Mouse (Mus musculus) CH12.LX (cell line): ENCODE measurements around the gene Egfl8. TPM values are rescaled to one million over a fixed set of nuclear protein-coding genes. Genes with fewer than 3 reads are reported as not detected.

Experiments used
- DNase-seq: peaks from one replicate; pipeline ENCODE4 v3.0.0-alpha.2; 2013; ENCODE audit errors: extremely low read depth
- H3K27ac ChIP-seq: 2 replicates; pipeline ENCODE4 v1.5.1; 2012; ENCODE audit warnings: low read depth, mild to moderate bottlenecking, control low read depth, moderate library complexity; ENCODE audit not compliant: insufficient read depth
- H3K27me3 ChIP-seq: replicated peaks from 2 replicates; pipeline ENCODE3; 2012; ENCODE audit warnings: inconsistent platforms
- H3K36me3 ChIP-seq, 2 experiments: replicated peaks in 1 of 2; 2 replicates each; pipeline versions ENCODE3 to v1.6.1; 2012; ENCODE audit warnings: inconsistent platforms in 1 of 2, low read length in 1 of 2, mild to moderate bottlenecking in 1 of 2, mixed read lengths in 1 of 2, moderate library complexity in 1 of 2; ENCODE audit not compliant: control insufficient read depth in 1 of 2, insufficient read depth in 1 of 2
- H3K4me1 ChIP-seq, 2 experiments: 2 replicates each; pipeline ENCODE4 v1.6.1; 2012; ENCODE audit warnings: inconsistent platforms in 1 of 2, moderate library complexity in 1 of 2; ENCODE audit not compliant: insufficient read depth in 2 of 2, control insufficient read depth in 1 of 2
- H3K4me2 ChIP-seq: 2 replicates; pipeline ENCODE4 v1.6.1; 2012; ENCODE audit warnings: low read depth, mild to moderate bottlenecking, control low read depth; ENCODE audit not compliant: poor library complexity, insufficient read depth, severe bottlenecking
- H3K4me3 ChIP-seq, 3 experiments: fragments of 150-350 bp in 1 of 3; sonication (generic) in 1 of 3; replicated peaks in 1 of 3; 2 replicates each; pipeline versions ENCODE3 to v1.5.1; 2011 to 2012; ENCODE audit warnings: low read depth in 2 of 3, low read length in 2 of 3, mild to moderate bottlenecking in 2 of 3, moderate library complexity in 2 of 3, control low read depth in 1 of 3, improper control_type of control experiment in 1 of 3, inconsistent platforms in 1 of 3, mixed read lengths in 1 of 3; ENCODE audit not compliant: poor library complexity in 1 of 3
- H3K79me2 ChIP-seq: replicated peaks from 2 replicates; pipeline ENCODE4 v1.6.1; 2012; ENCODE audit warnings: mild to moderate bottlenecking, moderate library complexity; ENCODE audit not compliant: control insufficient read depth, poor library complexity, insufficient read depth, severe bottlenecking; ENCODE audit errors: extremely low read depth
- H3K9ac ChIP-seq: 2 replicates; pipeline ENCODE4 v1.6.1; 2012; ENCODE audit warnings: low read depth, mild to moderate bottlenecking, control low read depth, moderate library complexity; ENCODE audit not compliant: insufficient read depth
- H3K9me3 ChIP-seq: replicated peaks from 2 replicates; pipeline ENCODE3; 2012; ENCODE audit warnings: low read length, inconsistent platforms, mixed read lengths
- CHD2 ChIP-seq: IDR thresholded peaks from 2 replicates; pipeline ENCODE4 v1.6.1; 2011; ENCODE audit warnings: low read length, improper control_type of control experiment
- CTCF ChIP-seq, 2 experiments: IDR thresholded peaks in 1 of 2; conservative IDR thresholded peaks in 1 of 2; 2 replicates each; pipeline ENCODE4 v1.5.1; 2011 to 2012; ENCODE audit warnings: low read depth in 2 of 2, low read length in 2 of 2, improper control_type of control experiment in 1 of 2, inconsistent platforms in 1 of 2, mild to moderate bottlenecking in 1 of 2, moderate library complexity in 1 of 2
- E2F4 ChIP-seq: IDR thresholded peaks from 2 replicates; pipeline ENCODE4 v1.6.1; 2011; ENCODE audit warnings: low read depth, low read length, improper control_type of control experiment; ENCODE audit not compliant: insufficient replicate concordance
- EP300 ChIP-seq: IDR thresholded peaks from 2 replicates; pipeline ENCODE4 v1.6.1; 2011; ENCODE audit warnings: low read length, improper control_type of control experiment
- ETS1 ChIP-seq: conservative IDR thresholded peaks from 2 replicates; pipeline ENCODE4 v1.6.1; 2012; ENCODE audit warnings: low read depth, mild to moderate bottlenecking, inconsistent platforms, low read length, improper control_type of control experiment, moderate library complexity
- GABPA ChIP-seq: IDR thresholded peaks from 2 replicates; pipeline ENCODE4 v1.6.1; 2012; ENCODE audit warnings: low read depth, low read length, improper control_type of control experiment, inconsistent platforms; ENCODE audit not compliant: insufficient replicate concordance
- IRF4 ChIP-seq: IDR thresholded peaks from 2 replicates; pipeline ENCODE4 v1.6.1; 2014; ENCODE audit warnings: low read depth, mild to moderate bottlenecking, inconsistent platforms, low read length, improper control_type of control experiment
- KAT2A ChIP-seq: IDR thresholded peaks from 2 replicates; pipeline ENCODE4 v1.6.1; 2012; ENCODE audit warnings: low read length, improper control_type of control experiment, inconsistent platforms; ENCODE audit not compliant: insufficient replicate concordance
- MAFK ChIP-seq: IDR thresholded peaks from 2 replicates; pipeline ENCODE4 v1.6.1; 2011; ENCODE audit warnings: low read length, improper control_type of control experiment; ENCODE audit not compliant: insufficient replicate concordance
- MAZ ChIP-seq: IDR thresholded peaks from 2 replicates; pipeline ENCODE4 v1.6.1; 2012; ENCODE audit warnings: low read depth, mild to moderate bottlenecking, inconsistent platforms, low read length, improper control_type of control experiment, moderate library complexity
- MEF2A ChIP-seq: IDR thresholded peaks from 2 replicates; pipeline ENCODE4 v1.6.1; 2014; ENCODE audit warnings: low read depth, mild to moderate bottlenecking, inconsistent platforms, low read length, improper control_type of control experiment, borderline replicate concordance
- NELFE ChIP-seq: IDR thresholded peaks from 2 replicates; pipeline ENCODE4 v1.6.1; 2011; ENCODE audit warnings: low read depth, low read length, improper control_type of control experiment
- RAD21 ChIP-seq: IDR thresholded peaks from 2 replicates; pipeline ENCODE4 v1.6.1; 2011; ENCODE audit warnings: low read depth, mild to moderate bottlenecking, low read length, improper control_type of control experiment, moderate library complexity
- SIN3A ChIP-seq: IDR thresholded peaks from 2 replicates; pipeline ENCODE4 v1.6.1; 2012; ENCODE audit warnings: low read length, improper control_type of control experiment, inconsistent platforms
- TBP ChIP-seq: conservative IDR thresholded peaks from 2 replicates; pipeline ENCODE4 v1.6.1; 2011; ENCODE audit warnings: low read depth, low read length, improper control_type of control experiment
- TCF12 ChIP-seq: IDR thresholded peaks from 2 replicates; pipeline ENCODE4 v1.6.1; 2014; ENCODE audit warnings: low read depth, mild to moderate bottlenecking, inconsistent platforms, low read length, improper control_type of control experiment
- USF2 ChIP-seq: conservative IDR thresholded peaks from 2 replicates; pipeline ENCODE4 v1.6.1; 2011; ENCODE audit warnings: low read depth, low read length, improper control_type of control experiment
- ZKSCAN1 ChIP-seq: IDR thresholded peaks from 2 replicates; pipeline ENCODE4 v1.6.1; 2012; ENCODE audit warnings: low read depth, inconsistent platforms, low read length, improper control_type of control experiment, borderline replicate concordance
- ZMIZ1 ChIP-seq: IDR thresholded peaks from 2 replicates; pipeline ENCODE4 v1.6.1; 2012; ENCODE audit warnings: low read depth, mild to moderate bottlenecking, inconsistent platforms, low read length, improper control_type of control experiment
- ZNF384 ChIP-seq: IDR thresholded peaks from 2 replicates; pipeline ENCODE4 v1.6.1; 2012; ENCODE audit warnings: low read depth, low read length, improper control_type of control experiment, inconsistent platforms
- dilution Hi-C: fragments of 300-500 bp; cut with MboI; formaldehyde crosslinking; loops from 2 replicates; pipeline ENCODE4 v1.14.3; 2020; ENCODE audit warnings: low sequenced_read_pairs; ENCODE audit not compliant: extremely low pct_unique_long_range_greater_than_20kb, extremely low pct_ligation_motif_present
- in situ Hi-C: fragments of 300-500 bp; cut with MboI; formaldehyde crosslinking; loops from 3 replicates; pipeline ENCODE4 v1.14.3; 2019; ENCODE audit warnings: low sequenced_read_pairs, low pct_ligation_motif_present, low pct_unique_long_range_greater_than_20kb, mixed read lengths
- polyA plus RNA-seq: library from polyadenylated mRNA; unstranded; fragments of >175 nt; gene quantifications from 2 replicates; pipeline ENCODE4 v1.2.1, GENCODE M21; 2012; ENCODE audit warnings: low read depth; ENCODE audit not compliant: insufficient read length
- total RNA-seq, 2 experiments: library from RNA; depleted of rRNA; stranded (reverse); fragments of 300-350 nt in 1 of 2; fragments of >200 nt in 1 of 2; gene quantifications; 2 replicates each; pipeline ENCODE4 v1.2.3; 2012 to 2014

Egfl8 gene
- total and polyA plus RNA-seq, 3 experiments = not detected

DNA sequence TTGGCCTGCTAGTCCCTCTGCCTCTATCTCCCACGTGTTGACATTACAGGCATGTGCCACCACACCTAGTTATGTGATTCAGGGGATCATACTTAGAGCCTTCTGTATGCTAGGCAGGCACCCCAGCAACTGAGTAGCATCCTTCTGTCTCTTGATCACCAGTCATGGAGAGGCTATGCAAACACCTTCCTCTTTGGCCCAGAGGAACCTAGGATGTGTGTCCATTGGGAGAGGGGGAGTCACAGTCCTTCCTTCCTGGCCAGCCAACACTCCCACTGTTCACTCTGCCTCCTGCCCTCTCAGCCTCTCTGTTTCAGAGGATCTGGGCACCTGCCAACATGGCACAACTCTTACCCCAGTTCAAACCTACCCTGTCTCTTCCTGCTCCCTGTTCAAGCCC is 47.8 kb upstream of the Egfl8 start:
- Histone ChIP-seq H3K27ac (no peak overlapping the region), H3K4me1 (no peaks in the 10 kb centered on the region; a peak in 1 of 4 replicates), H3K4me3 (no peak overlapping the region), H3K36me3 (peaks cover 0 to 2% of the 10 kb centered on the region in 2 experiments), H3K4me2 (no peak overlapping the region), H3K27me3 (peaks cover 82% of the 10 kb centered on the region), H3K9me3 (peaks cover 7% of the 10 kb centered on the region), H3K79me2 (no peaks in the 10 kb centered on the region), H3K9ac (no peak overlapping the region)
- TF ChIP-seq ZKSCAN1 = no peak
- no peak for TF ChIP-seq EP300
- no peak for TF ChIP-seq ZNF384
- no peak for TF ChIP-seq CTCF (conservative IDR thresholded peaks at IDR 0.05 in 1 of 2, IDR thresholded peaks at IDR 0.05 in 1 of 2; ENCODE audit: low read depth in 2 of 2, low read length in 2 of 2)
- TF ChIP-seq MEF2A = no peak
- no peak for TF ChIP-seq RAD21
- no peak for TF ChIP-seq MAFK
- TF ChIP-seq TBP = no peak
- TF ChIP-seq NELFE = no peak
- no peak for TF ChIP-seq SIN3A
- TF ChIP-seq GABPA = no peak
- no peak for TF ChIP-seq MAZ
- TF ChIP-seq E2F4 = no peak
- TF ChIP-seq IRF4 = no peak
- no peak for TF ChIP-seq KAT2A
- TF ChIP-seq CHD2 = no peak
- TF ChIP-seq ZMIZ1 = no peak
- TF ChIP-seq TCF12 = no peak
- TF ChIP-seq ETS1 = no peak
- in situ Hi-C loops (no loop called here), dilution Hi-C loops (no loop called here)
- DNase-seq = no peak

DNA sequence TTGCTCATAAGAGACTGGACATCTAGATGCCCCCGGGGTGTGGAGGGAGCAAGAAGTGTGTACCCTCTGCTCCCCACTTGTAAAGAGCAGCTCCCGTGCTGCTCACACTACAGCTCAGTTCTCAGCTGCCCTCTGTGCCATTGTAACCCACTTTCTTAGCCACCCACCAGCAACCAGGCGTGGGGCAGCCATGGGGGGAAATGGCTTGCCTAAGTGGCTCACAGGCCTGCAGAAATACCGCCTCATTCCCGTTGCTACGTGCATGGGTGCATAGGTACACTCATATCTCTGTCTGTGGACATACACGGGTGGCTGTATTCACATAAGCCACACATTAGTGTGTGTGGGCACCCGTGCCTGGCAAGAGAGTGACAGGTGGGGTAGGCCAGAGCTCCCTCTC is 47.2 kb upstream of the Egfl8 start:
- Histone ChIP-seq H3K79me2 (no peaks in the 10 kb centered on the region), H3K36me3 (peaks cover 0 to 2% of the 10 kb centered on the region in 2 experiments), H3K27ac (no peak overlapping the region), H3K9me3 (peaks cover 6% of the 10 kb centered on the region), H3K4me1 (no peaks in the 10 kb centered on the region; a peak in 1 of 4 replicates), H3K27me3 (peaks cover 80% of the 10 kb centered on the region), H3K4me2 (no peak overlapping the region), H3K4me3 (no peak overlapping the region), H3K9ac (no peak overlapping the region)
- no peak for DNase-seq
- in situ Hi-C loops (no loop called here), dilution Hi-C loops (no loop called here)
- no peak for TF ChIP-seq KAT2A
- no peak for TF ChIP-seq SIN3A
- no peak for TF ChIP-seq CTCF (conservative IDR thresholded peaks at IDR 0.05 in 1 of 2, IDR thresholded peaks at IDR 0.05 in 1 of 2; ENCODE audit: low read depth in 2 of 2, low read length in 2 of 2)
- no peak for TF ChIP-seq ZMIZ1
- TF ChIP-seq E2F4 = no peak
- no peak for TF ChIP-seq USF2
